Mouse (Mus musculus) regulatory T cell (primary cell): ENCODE data around the gene Rogdi.

Experiments
- in situ Hi-C: fragments of 300-600 bp; cut with MboI, MseI; formaldehyde crosslinking; loops from one replicate; pipeline ENCODE4 v1.15.1; 2025; ENCODE audit warnings: high pct_unique_total_duplicates

The Rogdi gene

GRCm38 (mm10) chr16:5013054-5013838 lies at the start of gene Rogdi:
TSS of gene Rogdi (minus strand) at chr16:5013553.
- in situ Hi-C loops, result loop anchor here (10.0 kb wide), 1 partner anchor 238 kb away; no protein-coding TSS in a partner anchor

- in situ Hi-C loops, result no loop called here
Measured at GRCm38 (mm10) chr16:5058114-5058513, 44.8 kb upstream of the Rogdi start.

- in situ Hi-C loops, result no loop called here
Measured at GRCm38 (mm10) chr16:5050251-5051110, 37.1 kb upstream of the Rogdi start.

GRCm38 (mm10) chr16:5049774-5050234 lies 36.5 kb upstream of the Rogdi start, which contains the start of the genes Glyr1 and Ubn1:
TSS of gene Glyr1 (minus strand) at chr16:5049863.
TSS of gene Ubn1 (plus strand) at chr16:5050057.
- in situ Hi-C loops, result loop anchor here (10.0 kb wide), 1 partner anchor 1045 kb away; the partner anchor contains the start of gene Slx4

GRCm38 (mm10) chr16:5049182-5049773 lies 35.9 kb upstream of the Rogdi start:
- in situ Hi-C loops, result loop anchor here (10.0 kb wide), 1 partner anchor 1044 kb away; the partner anchor contains the start of gene Slx4

- in situ Hi-C loops, result loop anchor here (10.0 kb wide), 1 partner anchor 1041 kb away; the partner anchor contains the start of gene Slx4
Measured at GRCm38 (mm10) chr16:5045322-5045721, 32.0 kb upstream of the Rogdi start.

- in situ Hi-C loops, result no loop called here
Measured at GRCm38 (mm10) chr16:5036649-5037234, 23.4 kb upstream of the Rogdi start.

- in situ Hi-C loops, result no loop called here
Measured at GRCm38 (mm10) chr16:5035591-5035990, 22.2 kb upstream of the Rogdi start.

- in situ Hi-C loops, result loop anchor here (5.0 kb wide), 1 partner anchor 42 kb away; no protein-coding TSS in a partner anchor
Measured at GRCm38 (mm10) chr16:5029847-5030246, 16.5 kb upstream of the Rogdi start.

GRCm38 (mm10) chr16:5024021-5024420 lies 10.7 kb upstream of the Rogdi start:
- in situ Hi-C loops, result loop anchor here (5.0 kb wide), 1 partner anchor 62 kb away; the partner anchor contains the start of gene Anks3

- in situ Hi-C loops, result loop anchor here (10.0 kb wide), 1 partner anchor 240 kb away; no protein-coding TSS in a partner anchor
Measured at GRCm38 (mm10) chr16:5014578-5014977, 1.2 kb upstream of the Rogdi start.

GRCm38 (mm10) chr16:5012036-5013005 lies 1.0 kb downstream of the Rogdi start:
- in situ Hi-C loops, result loop anchor here (10.0 kb wide), 1 partner anchor 238 kb away; no protein-coding TSS in a partner anchor

- in situ Hi-C loops, result loop anchor here (10.0 kb wide), 1 partner anchor 236 kb away; no protein-coding TSS in a partner anchor
Measured at GRCm38 (mm10) chr16:5011285-5011684, 2.1 kb downstream of the Rogdi start.

GRCm38 (mm10) chr16:5010371-5010935 lies 2.9 kb downstream of the Rogdi start:
- in situ Hi-C loops, result loop anchor here (10.0 kb wide), 1 partner anchor 236 kb away; no protein-coding TSS in a partner anchor

- in situ Hi-C loops, result no loop called here
Measured at GRCm38 (mm10) chr16:5008076-5008475, 5.3 kb downstream of the Rogdi start.

- in situ Hi-C loops, result no loop called here
Measured at GRCm38 (mm10) chr16:5007492-5007891, 5.9 kb downstream of the Rogdi start.

GRCm38 (mm10) chr16:5007067-5007466 lies 6.3 kb downstream of the Rogdi start, which contains the start of gene Smim22:
TSS of gene Smim22 (plus strand) at chr16:5007288.
- in situ Hi-C loops, result no loop called here

GRCm38 (mm10) chr16:5000611-5001010 lies 12.7 kb downstream of the Rogdi start:
- in situ Hi-C loops, result no loop called here

GRCm38 (mm10) chr16:4998984-4999383 lies 14.4 kb downstream of the Rogdi start:
- in situ Hi-C loops, result no loop called here
